Mouse (Mus musculus) spleen, postnatal 10 days (tissue): Measurements from ENCODE around the gene Fam126b.
"Not testable (repeated sequence)": the region's sequence is repeated elsewhere in the genome, so short reads cannot be mapped to it uniquely, and the experiment has no call there.

Source experiments
- DNase-seq, 2 experiments: peaks; one replicate each; pipeline ENCODE4 v3.0.0; 2021 to 2022; ENCODE audit warnings: low spot score in 2 of 2

The Fam126b gene

DNA sequence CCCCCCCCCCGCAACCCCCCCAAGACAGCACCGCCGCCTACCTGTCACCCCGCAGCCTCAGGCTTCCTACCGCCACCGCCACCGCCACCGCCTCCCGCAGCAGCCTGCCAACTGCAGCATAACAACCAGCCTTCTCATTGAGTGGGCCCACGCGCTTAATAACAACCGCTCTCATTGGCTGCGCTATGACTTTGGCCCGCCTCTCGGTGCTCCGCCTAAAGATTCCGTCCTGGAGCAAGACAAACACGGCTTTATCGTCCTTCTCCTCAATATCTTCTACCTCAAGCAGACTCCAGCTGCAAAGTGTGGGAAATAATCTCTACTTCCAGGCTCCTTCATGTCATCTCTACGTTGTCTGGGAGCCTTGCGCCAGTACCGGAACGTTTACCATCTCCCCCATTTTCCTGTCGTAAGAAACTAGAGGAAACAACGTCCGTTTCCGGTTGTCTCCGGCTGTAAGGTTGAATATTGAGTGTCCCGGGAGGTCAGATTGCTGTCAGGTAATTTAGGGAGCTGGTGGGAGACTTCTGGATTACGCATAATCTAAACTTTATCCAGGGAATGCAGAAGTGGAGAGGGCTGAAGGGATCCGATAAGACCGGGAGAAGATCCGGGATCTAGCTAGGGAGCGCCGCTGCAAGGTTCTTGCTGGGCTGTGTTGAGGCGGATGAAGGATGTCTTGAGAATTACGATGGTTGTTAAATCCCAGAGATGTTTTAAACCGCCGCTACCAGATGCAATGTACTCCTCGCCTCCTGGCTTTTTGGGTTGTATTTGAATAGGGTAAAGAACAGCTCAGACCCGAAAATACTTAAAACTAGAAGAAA lies at the start of gene Fam126b, which contains the start of gene Ndufb3:
Fam126b (minus strand) TSS at position 153 of the 827 bp plus-strand sequence.
Ndufb3 (plus strand) TSS at position 214 of the 827 bp plus-strand sequence.
- DNase-seq: peak; percentile 88 to 89

DNA sequence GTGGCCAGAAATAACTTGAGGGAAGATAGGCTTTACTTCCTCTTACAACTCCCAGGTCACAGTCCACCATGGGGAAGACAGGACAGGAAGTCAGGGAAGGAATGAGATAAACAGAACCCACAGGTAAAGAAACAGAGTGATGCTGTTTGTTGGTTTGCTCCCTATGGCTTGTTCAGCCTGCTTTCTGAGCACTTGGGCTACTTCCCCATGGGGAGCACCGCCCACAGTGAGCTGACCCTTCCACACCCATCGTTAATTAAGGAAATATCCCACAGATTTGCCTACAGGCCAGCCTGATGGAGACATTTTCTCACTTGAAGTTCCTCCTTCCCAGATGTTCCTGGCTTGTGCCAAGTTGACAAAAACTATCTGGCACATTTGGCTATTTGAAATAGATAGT lies 42.7 kb upstream of the Fam126b start:
- not testable (repeated sequence) for DNase-seq

DNA sequence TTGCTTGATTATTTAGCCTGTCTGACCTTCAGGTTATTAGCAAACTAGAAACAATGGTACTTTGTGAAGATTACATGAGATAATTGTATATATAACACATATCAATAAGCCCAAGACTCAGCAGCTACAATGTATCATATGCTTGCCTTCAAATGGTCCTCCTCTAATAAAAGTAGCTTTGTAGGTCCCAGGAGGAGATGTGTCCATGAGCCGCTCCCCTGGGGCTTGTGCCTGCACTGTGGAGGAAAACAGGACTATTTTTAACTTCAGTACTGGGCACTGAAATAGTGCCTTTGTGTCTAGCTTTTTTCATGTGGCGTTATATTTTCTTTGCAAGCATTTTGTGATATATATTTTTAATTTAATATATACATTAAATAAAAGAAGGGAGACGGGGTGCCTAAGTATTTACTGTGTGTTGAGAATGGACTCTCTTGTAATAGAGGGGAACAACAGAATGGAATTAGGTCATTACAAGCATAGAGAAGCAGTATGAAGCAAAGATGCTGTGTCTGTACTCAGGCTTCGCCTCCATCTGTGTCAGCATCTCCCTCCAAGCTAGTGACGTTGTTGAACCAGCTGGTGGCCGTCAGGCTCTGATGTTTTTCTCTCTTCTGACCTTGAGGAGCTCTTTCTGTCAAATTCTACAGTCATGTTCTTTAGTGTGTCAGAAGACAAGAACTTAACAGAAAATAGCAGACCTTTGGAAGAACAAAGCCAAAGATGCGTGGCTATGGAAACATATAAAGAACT lies 36.0 kb upstream of the Fam126b start:
- no peak for DNase-seq

GRCm38 (mm10) chr1:58621251-58621650 lies 35.1 kb upstream of the Fam126b start:
- DNase-seq: no peak

DNA sequence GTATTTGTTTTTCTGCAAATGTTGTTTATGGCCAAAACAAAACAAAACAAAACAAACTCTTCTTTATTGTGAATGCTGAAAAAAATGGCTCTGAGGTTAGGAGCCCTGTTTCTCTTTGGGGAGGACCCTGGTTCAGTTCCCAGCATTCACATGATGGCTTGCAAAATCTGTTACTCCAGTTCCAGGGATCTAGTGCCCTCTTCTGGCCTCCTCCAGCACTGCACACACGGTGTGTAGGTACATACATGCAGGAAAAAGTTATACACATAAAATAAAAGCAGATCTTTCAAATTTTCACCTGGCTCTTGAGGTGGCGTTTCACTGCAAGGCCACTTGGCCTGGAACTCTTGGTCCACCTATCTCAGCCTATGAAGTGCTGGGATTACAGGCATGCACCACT lies 32.6 kb upstream of the Fam126b start:
- DNase-seq: peak in 1 of 2 experiments; percentile 19

DNA sequence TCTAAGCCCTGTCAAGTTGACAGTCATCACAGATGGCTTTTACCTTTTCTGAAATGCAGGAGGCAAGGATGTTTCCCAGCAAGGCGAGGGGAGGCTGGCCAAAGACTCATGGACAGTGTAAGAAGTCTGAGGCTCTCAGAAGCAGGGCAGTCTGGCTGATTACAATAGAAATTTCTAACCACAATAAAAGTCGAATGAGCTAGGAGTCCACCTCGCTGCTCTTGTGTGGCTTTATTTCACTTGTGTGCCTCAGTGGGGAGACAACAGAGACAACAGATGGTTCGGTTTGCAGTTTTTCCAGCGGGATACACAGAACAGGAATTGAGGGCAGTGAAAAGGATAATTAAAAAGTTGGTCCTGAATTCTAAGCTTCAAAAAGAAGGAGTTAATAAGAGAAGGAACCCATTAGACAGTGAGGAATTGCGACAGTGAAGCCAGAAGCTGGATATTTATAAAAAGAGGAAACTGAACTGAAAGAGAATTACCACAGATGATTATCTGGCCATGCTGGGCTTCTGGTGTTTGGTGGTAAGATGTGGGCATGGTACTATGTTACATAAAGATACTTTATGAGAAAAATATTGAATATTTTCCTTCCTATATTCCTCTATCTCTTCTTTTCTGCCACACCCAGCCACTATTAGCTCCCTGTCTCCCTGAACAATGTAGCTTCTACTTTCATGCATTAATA lies 32.0 kb upstream of the Fam126b start:
- no peak for DNase-seq

GRCm38 (mm10) chr1:58617076-58617475 lies 31.0 kb upstream of the Fam126b start:
- no peak for DNase-seq

- no peak for DNase-seq
Observed at GRCm38 (mm10) chr1:58616176-58616575, 30.1 kb upstream of the Fam126b start.

DNA sequence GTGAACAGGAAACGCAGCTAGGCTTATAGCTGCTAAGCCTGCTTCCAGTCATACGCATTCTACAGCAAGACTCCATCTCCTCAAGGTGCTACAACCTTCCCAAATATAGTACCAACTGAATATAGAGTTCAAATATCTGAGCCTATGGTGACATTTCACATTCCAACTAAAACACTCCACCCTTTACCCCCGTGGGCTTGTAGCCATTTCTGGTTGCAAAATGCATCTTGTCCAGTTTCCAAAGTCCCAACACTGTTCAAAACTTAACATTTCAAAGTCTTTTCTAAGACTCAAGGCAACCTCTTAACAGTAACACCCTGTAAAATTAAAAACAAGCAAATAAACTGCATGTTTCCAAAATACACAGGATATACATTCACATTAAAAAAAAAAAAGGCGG lies 29.0 kb upstream of the Fam126b start:
- DNase-seq: no peak

- DNase-seq: no peak
Observed at GRCm38 (mm10) chr1:58614424-58614823, 28.3 kb upstream of the Fam126b start.

GRCm38 (mm10) chr1:58613786-58614185 lies 27.7 kb upstream of the Fam126b start:
- DNase-seq: peak; percentile 18 to 31

GRCm38 (mm10) chr1:58610611-58611010 lies 24.5 kb upstream of the Fam126b start:
- no peak for DNase-seq

- no peak for DNase-seq
Observed at GRCm38 (mm10) chr1:58610166-58610565, 24.0 kb upstream of the Fam126b start.

DNA sequence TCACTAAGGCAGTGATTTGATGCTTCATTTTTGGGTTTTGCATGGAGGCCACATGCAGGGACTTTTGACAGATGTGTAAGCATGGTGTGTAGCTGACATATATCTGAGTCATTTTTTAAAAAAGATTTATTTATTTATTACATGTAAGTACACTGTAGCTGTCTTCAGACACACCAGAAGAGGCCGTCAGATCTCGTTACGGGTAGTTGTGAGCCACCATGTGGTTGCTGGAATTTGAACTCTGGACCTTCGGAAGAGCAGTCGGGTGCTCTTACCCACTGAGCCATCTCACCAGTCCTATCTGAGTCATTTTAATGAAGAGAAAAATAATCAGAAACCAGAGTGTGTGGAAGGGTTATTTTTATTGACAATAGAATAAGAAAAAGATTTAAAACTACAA lies 23.5 kb upstream of the Fam126b start:
- DNase-seq: not testable (repeated sequence)

DNA sequence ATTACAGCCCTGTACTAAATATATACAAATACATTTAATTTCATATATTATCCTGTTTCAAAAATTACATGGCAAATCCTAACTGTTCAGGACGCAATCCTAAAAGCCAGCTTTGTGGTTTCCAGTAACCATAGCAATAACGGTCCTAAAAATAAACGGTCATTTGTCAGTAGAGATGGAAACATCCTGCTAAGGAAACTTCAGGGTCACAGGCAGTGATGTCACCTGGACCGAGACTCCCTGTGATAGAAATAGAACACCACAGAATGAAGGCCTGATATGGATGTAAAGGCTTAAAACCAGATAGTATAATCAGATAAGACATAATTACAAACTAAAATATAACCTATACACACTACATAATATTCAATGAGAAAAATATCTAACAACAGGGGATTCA lies 17.6 kb upstream of the Fam126b start:
- no peak for DNase-seq

- DNase-seq: no peak
Observed at GRCm38 (mm10) chr1:58602681-58603080, 16.6 kb upstream of the Fam126b start.

- DNase-seq: no peak
Observed at GRCm38 (mm10) chr1:58587491-58587890, 1.4 kb upstream of the Fam126b start.

DNA sequence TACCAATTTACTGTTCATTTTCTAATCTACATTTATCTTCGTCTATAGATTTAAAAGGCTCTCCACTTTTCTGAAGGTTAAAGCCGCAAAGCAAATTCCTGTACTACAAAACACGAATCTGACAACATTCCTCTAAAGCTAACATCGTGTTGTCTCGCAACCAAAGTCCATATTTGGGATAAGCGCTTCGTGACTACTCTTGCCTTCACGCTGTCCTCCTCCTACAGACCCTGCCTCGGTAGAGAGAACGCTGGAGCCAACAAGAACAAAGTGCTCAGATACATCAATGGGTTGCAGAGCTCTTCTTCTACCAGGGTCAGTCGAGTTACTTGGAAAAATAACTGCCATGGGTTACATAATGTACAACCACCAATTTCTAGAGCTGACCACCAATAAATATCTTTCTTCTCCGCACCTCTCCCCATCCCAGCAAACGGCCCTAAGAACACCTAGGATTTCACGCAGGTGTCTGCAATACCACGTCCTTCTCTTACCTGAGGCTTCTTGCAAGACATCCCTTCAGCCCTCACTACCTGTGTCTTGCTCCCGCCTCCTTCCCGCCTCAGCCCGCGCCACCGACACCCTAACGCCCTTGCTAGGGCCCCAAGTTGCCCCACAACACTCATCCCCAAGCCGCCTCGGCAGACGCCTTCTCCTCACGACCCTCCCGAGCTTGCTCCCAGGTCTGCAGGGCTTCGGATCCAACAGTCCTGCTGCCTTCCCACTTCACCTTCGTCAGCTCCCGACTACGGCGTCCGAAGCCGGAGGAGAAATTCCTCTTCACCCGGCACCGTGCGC lies 551 bp downstream of the Fam126b start:
- DNase-seq: peak; percentile 45 to 51

DNA sequence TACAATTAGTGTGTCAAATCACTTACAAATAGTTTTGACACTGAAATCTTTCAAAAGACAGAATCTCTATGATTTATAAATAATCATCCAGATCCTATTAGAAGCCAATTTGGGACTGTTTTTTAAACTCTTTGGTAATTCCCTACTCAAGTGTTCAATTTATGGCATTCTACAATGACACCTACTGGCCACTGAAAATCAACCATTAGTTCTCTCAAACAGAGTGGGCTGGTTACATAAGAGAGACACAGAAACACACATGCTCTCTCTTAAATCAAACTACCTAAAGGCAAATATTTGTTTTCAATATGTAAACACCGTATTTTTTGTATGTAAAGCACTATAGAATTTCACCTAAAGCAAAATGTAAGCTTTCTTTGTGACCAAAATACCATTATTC lies 1.9 kb downstream of the Fam126b start:
- no peak for DNase-seq

DNA sequence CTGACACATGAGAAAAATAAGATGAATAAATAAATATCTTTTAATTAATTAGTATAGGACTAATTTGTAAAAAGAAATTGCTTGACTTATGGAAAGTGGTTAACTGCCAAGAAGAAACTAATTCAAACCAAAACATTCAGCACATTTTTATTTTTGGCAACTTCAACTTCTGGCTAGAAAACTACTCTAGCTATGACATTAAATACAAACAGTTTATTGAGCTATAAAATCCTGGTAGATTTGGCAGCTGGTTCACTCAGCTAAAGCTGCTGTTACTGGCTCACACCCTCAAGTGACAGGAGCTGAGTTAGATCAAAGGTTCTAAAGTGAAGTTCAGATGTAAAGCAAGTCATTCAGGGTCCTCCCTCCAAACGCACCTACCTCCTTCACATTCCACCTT lies 3.5 kb downstream of the Fam126b start:
- DNase-seq: no peak

DNA sequence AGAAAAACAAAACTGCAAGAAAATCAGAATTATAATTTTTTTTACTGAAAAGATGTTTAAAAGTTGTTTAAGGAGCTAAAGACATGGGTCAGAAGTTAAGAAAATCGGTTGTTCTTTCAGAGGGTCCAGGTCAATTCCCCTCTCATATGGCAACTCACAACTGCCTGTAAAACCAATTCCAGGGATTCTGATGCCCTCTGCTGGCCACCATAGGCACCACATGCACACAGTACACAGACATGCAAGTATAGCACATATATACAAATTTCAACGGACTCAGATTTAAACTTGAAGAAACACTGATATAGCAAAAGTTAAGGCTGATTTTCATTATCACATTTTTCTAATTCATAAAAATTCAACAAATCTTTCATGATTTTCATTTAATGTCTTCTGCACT lies 6.9 kb downstream of the Fam126b start:
- DNase-seq: peak in 1 of 2 experiments; percentile 66
